ENCODE assay signal across 9 mouse cellular contexts in genomic region chr3:97338522-97339192, GRCm38 (mm10). TPM values are rescaled to one million over a fixed set of nuclear protein-coding genes. Genes with fewer than 3 reads are reported as not detected.
DNase-seq lines count a peak whose midpoint lies in the region; ATAC-seq and TF ChIP-seq lines count a peak whose summit lies in the region.
"Had no signal": no experiment of that assay in that cellular context is flagged by ENCODE, and none has a peak within 500 bp of the region (broad histone marks: within the 10 kb centered on the region; RNA-seq: fewer than 3 reads in every experiment).

No protein-coding gene starts in this region.

- no peak overlapping the region for H3K4me3 ChIP-seq in ES-Bruce4 (ENCODE audit: low read depth, low read length)
- H3K4me3 ChIP-seq in forebrain, embryonic 12.5 days (replicated peaks) = no peak overlapping the region
- no peak overlapping the region for H3K4me3 ChIP-seq in liver, embryonic 14.5 days (ENCODE audit: insufficient read depth in 1 of 2, low read depth in 2 of 2, low read length in 2 of 2)
- H3K4me3 ChIP-seq in neural tube, embryonic 14.5 days (ENCODE audit: low read depth, low read length) = no peak overlapping the region
- H3K4me3 ChIP-seq: heart, embryonic 13.5 days had no signal

- TF ChIP-seq EP300 in ES-Bruce4 (IDR thresholded peaks at IDR 0.05; ENCODE audit: insufficient read depth, low read depth, low read length) = no peak
- no peak for TF ChIP-seq EP300 in liver, embryonic 14.5 days (IDR thresholded peaks at IDR 0.05; ENCODE audit: low read depth)

- no peak for TF ChIP-seq POLR2A in ES-Bruce4 (IDR thresholded peaks at IDR 0.05; ENCODE audit: insufficient read depth, low read length)

- H3K4me1 ChIP-seq in ES-Bruce4 (ENCODE audit: control insufficient read depth, insufficient read depth, low read length) = peaks cover 1% of the 10 kb centered on the region
- peaks cover 20% of the 10 kb centered on the region for H3K4me1 ChIP-seq in forebrain, embryonic 12.5 days
- no peaks in the 10 kb centered on the region; a peak in 1 of 4 replicates for H3K4me1 ChIP-seq in liver, embryonic 14.5 days (replicated peaks; ENCODE audit: control insufficient read depth in 2 of 2, insufficient read depth in 2 of 2, low read length in 1 of 2)
- peaks cover 4% of the 10 kb centered on the region; the same call in 1 of the 2 replicates for H3K4me1 ChIP-seq in neural tube, embryonic 14.5 days (ENCODE audit: control insufficient read depth, insufficient read depth, low read length)

- peak; percentile 90 for ATAC-seq in forebrain, embryonic 12.5 days (ENCODE audit: low FRiP score)
- ATAC-seq in liver, embryonic 14.5 days (ENCODE audit: insufficient read depth) = 0 out of 2 replicates have a peak, but pooled peaks have one; percentile 31
- peak; percentile 93 for ATAC-seq in neural tube, embryonic 14.5 days (ENCODE audit: low read depth)

- intact Hi-C loops in heart, postnatal 14 days (cut with DNase I) = loop anchor here (1.0 to 5.0 kb wide), 4 partner anchors 136 to 401 kb away; no protein-coding TSS in a partner anchor

- no peaks in the 10 kb centered on the region for H3K27me3 ChIP-seq in ES-Bruce4 (ENCODE audit: control insufficient read depth, insufficient read depth, low read length, poor library complexity, severe bottlenecking)
- H3K27me3 ChIP-seq in forebrain, embryonic 12.5 days = no peaks in the 10 kb centered on the region
- no peaks in the 10 kb centered on the region for H3K27me3 ChIP-seq in liver, embryonic 14.5 days (ENCODE audit: control insufficient read depth, insufficient read depth, low read length)
- H3K27me3 ChIP-seq in neural tube, embryonic 14.5 days (ENCODE audit: control insufficient read depth, insufficient read depth, low read length) = no peaks in the 10 kb centered on the region
- H3K27me3 ChIP-seq: heart, embryonic 13.5 days had no signal

- H3K4me2 ChIP-seq in forebrain, embryonic 12.5 days = 0 out of 2 replicates have a peak overlapping the region, but pooled peaks have one; percentile 10
- no peak overlapping the region for H3K4me2 ChIP-seq in liver, embryonic 14.5 days (ENCODE audit: low read depth)
- H3K4me2 ChIP-seq in neural tube, embryonic 14.5 days (ENCODE audit: low read depth, low read length) = no peak overlapping the region

- H3K27ac ChIP-seq in ES-Bruce4 (ENCODE audit: insufficient read depth, low read length) = no peak overlapping the region
- no peak overlapping the region for H3K27ac ChIP-seq in forebrain, embryonic 12.5 days
- H3K27ac ChIP-seq in liver, embryonic 14.5 days = no peak overlapping the region
- H3K27ac ChIP-seq in neural tube, embryonic 14.5 days (ENCODE audit: low read depth, low read length) = no peak overlapping the region

- no peak overlapping the region for H3K9ac ChIP-seq in ES-Bruce4 (ENCODE audit: low read depth, poor library complexity, severe bottlenecking)
- no peak overlapping the region for H3K9ac ChIP-seq in forebrain, embryonic 12.5 days
- H3K9ac ChIP-seq in liver, embryonic 14.5 days (replicated peaks) = no peak overlapping the region
- H3K9ac ChIP-seq in neural tube, embryonic 14.5 days (replicated peaks; ENCODE audit: low read depth, low read length) = no peak overlapping the region

- peak; percentile 91 for TF ChIP-seq CTCF in ES-Bruce4 (IDR thresholded peaks at IDR 0.05; ENCODE audit: low read depth, low read length)
- peak; percentile 93 for TF ChIP-seq CTCF in liver, embryonic 14.5 days (IDR thresholded peaks at IDR 0.05; ENCODE audit: low read depth)

- peak; percentile 42 for DNase-seq in c-Kit-positive CD71-positive TER-119-negative erythroid progenitor cells, embryonic 14.5 days (ENCODE audit: low read depth)
- DNase-seq in heart, postnatal 14 days = peak; percentile 86 to 95
- DNase-seq in kidney, postnatal 4 days = peak; percentile 94 to 96
- DNase-seq in liver, embryonic 14.5 days (ENCODE audit: low read depth in 3 of 3, low spot score in 3 of 3) = peak; percentile 26 to 38 (median 38)
- peak; percentile 55 for DNase-seq in telencephalon, adult 2 months (ENCODE audit: low read depth, low spot score)

- WGBS in forebrain, embryonic 12.5 days = 23% methylated on average over 13 of the region's 13 CpGs
- 21% methylated on average over 13 of the region's 13 CpGs for WGBS in liver, embryonic 14.5 days (ENCODE audit: insufficient replicate concordance)
- WGBS in neural tube, embryonic 14.5 days = 21% methylated on average over 13 of the region's 13 CpGs

- H3K36me3 ChIP-seq in ES-Bruce4 (ENCODE audit: control insufficient read depth, insufficient read depth, low read length, poor library complexity, severe bottlenecking) = no peaks in the 10 kb centered on the region
- no peaks in the 10 kb centered on the region for H3K36me3 ChIP-seq in forebrain, embryonic 12.5 days (replicated peaks)
- H3K36me3 ChIP-seq in liver, embryonic 14.5 days (replicated peaks; ENCODE audit: control insufficient read depth, insufficient read depth, low read depth) = no peaks in the 10 kb centered on the region
- no peaks in the 10 kb centered on the region for H3K36me3 ChIP-seq in neural tube, embryonic 14.5 days (ENCODE audit: control insufficient read depth, insufficient read depth, low read length)
- H3K36me3 ChIP-seq: heart, embryonic 13.5 days had no signal

- H3K9me3 ChIP-seq in ES-Bruce4 (replicated peaks; ENCODE audit: control insufficient read depth, insufficient read depth, low read length, poor library complexity, severe bottlenecking) = no peaks in the 10 kb centered on the region
- no peaks in the 10 kb centered on the region for H3K9me3 ChIP-seq in forebrain, embryonic 12.5 days
- H3K9me3 ChIP-seq in liver, embryonic 14.5 days (ENCODE audit: control insufficient read depth, low read length) = no peaks in the 10 kb centered on the region
- no peaks in the 10 kb centered on the region for H3K9me3 ChIP-seq in neural tube, embryonic 14.5 days (ENCODE audit: control insufficient read depth, low read length)
- H3K9me3 ChIP-seq: heart, embryonic 13.5 days had no signal

RNA-seq across cellular contexts. Expression of gene Bcl9, which starts 40.9 kb away (rescaled TPM):
- 26.3 and 32.1 TPM in 2 replicates for polyA plus RNA-seq in ES-Bruce4 (2011; ENCODE audit: insufficient read depth, insufficient read length, low read depth, missing spikeins)
- polyA plus RNA-seq in forebrain, embryonic 12.5 days (2016; fragmentation: Nextera tagmentation; extraction: Ambion mirVana) = 82.8 and 91.9 TPM in 2 replicates
- total RNA-seq in heart, postnatal 14 days (2021) = 10 to 100 TPM; 24.6 to 27.2 TPM
- 1.6 and 1.7 TPM in 2 replicates for polyA plus RNA-seq in liver, embryonic 14.5 days (2012; rRNA removed)
- polyA plus RNA-seq in liver, embryonic 14.5 days (2014; fragmentation: Nextera tagmentation; extraction: Ambion mirVana) = 2.4 and 2.6 TPM in 2 replicates
- 57.0 and 60.7 TPM in 2 replicates for polyA plus RNA-seq in neural tube, embryonic 14.5 days (2014; fragmentation: Nextera tagmentation; extraction: Ambion mirVana)

Comparison
In these comparisons a context has a peak if more than half of its experiments do, and no peak if none do; other contexts are left out.
1. DNase-seq: peak in every context shown above with its lines; median percentile 95 in kidney, postnatal 4 days; 90 in heart, postnatal 14 days; 55 in telencephalon, adult 2 months; 42 in c-Kit-positive CD71-positive TER-119-negative erythroid progenitor cells, embryonic 14.5 days; 38 in liver, embryonic 14.5 days.
2. ATAC-seq: peak in every context shown above with its lines; median percentile 93 in neural tube, embryonic 14.5 days; 90 in forebrain, embryonic 12.5 days; 31 in liver, embryonic 14.5 days.